Mouse (Mus musculus): ENCODE results near the gene Mrps26. TPM values are rescaled to one million over a fixed set of nuclear protein-coding genes. Genes with fewer than 3 reads are reported as not detected.
A peak's percentile ranks its signal among the peaks of the same experiment; 100 is the strongest.

Gene Mrps26
- polyA plus RNA-seq, 1 experiment from 2014 or later, result 71.8 TPM

GRCm38 (mm10) chr2:130595596-130595995 lies 32.1 kb downstream of the Mrps26 start:
- no peak for ATAC-seq (ENCODE audit: low read depth)
- 94% methylated on average over 1 of the region's 1 CpGs for WGBS

GRCm38 (mm10) chr2:130597601-130598010 lies 34.1 kb downstream of the Mrps26 start:
- Histone ChIP-seq H3K9me3 (ENCODE audit: control insufficient read depth, low read length) (no peaks in the 10 kb centered on the region), H3K9ac (ENCODE audit: low read length) (no peak overlapping the region), H3K27ac (ENCODE audit: low read length) (no peak overlapping the region), H3K4me1 (replicated peaks; ENCODE audit: control insufficient read depth, insufficient read depth, low read length) (no peaks in the 10 kb centered on the region), H3K36me3 (ENCODE audit: control insufficient read depth, insufficient read depth, low read length) (peaks cover 29% of the 10 kb centered on the region), H3K4me3 (ENCODE audit: low read length) (no peak overlapping the region), H3K27me3 (ENCODE audit: control insufficient read depth, insufficient read depth, low read depth, low read length) (no peaks in the 10 kb centered on the region), H3K4me2 (ENCODE audit: low read depth, low read length) (no peak overlapping the region)
- WGBS, result 14% methylated on average over 1 of the region's 1 CpGs
- 0 out of 2 replicates have a peak, but pooled peaks have one; percentile 13 for ATAC-seq (ENCODE audit: low read depth)

More at GRCm38 (mm10) chr2:130595596-130595995, 32.1 kb downstream of the Mrps26 start:
- no peaks in the 10 kb centered on the region for H3K27me3 ChIP-seq (ENCODE audit: control insufficient read depth, insufficient read depth, low read depth, low read length)
- H3K36me3 ChIP-seq (ENCODE audit: control insufficient read depth, insufficient read depth, low read length), result peaks cover 29% of the 10 kb centered on the region
- no peak overlapping the region for H3K4me3 ChIP-seq (ENCODE audit: low read length)
- H3K4me2 ChIP-seq (ENCODE audit: low read depth, low read length), result no peak overlapping the region
- H3K9ac ChIP-seq (ENCODE audit: low read length), result no peak overlapping the region
- no peak overlapping the region for H3K27ac ChIP-seq (ENCODE audit: low read length)
- H3K9me3 ChIP-seq (ENCODE audit: control insufficient read depth, low read length), result no peaks in the 10 kb centered on the region
- no peaks in the 10 kb centered on the region for H3K4me1 ChIP-seq (replicated peaks; ENCODE audit: control insufficient read depth, insufficient read depth, low read length)

- Histone ChIP-seq H3K36me3 (ENCODE audit: control insufficient read depth, insufficient read depth, low read length) (peaks cover 29% of the 10 kb centered on the region), H3K27ac (ENCODE audit: low read length) (no peak overlapping the region), H3K9ac (ENCODE audit: low read length) (no peak overlapping the region), H3K4me2 (ENCODE audit: low read depth, low read length) (no peak overlapping the region), H3K9me3 (ENCODE audit: control insufficient read depth, low read length) (no peaks in the 10 kb centered on the region), H3K4me3 (ENCODE audit: low read length) (no peak overlapping the region), H3K27me3 (ENCODE audit: control insufficient read depth, insufficient read depth, low read depth, low read length) (no peaks in the 10 kb centered on the region), H3K4me1 (replicated peaks; ENCODE audit: control insufficient read depth, insufficient read depth, low read length) (no peaks in the 10 kb centered on the region)
- no peak for ATAC-seq (ENCODE audit: low read depth)
- 82% methylated on average over 3 of the region's 3 CpGs for WGBS
Measured at GRCm38 (mm10) chr2:130598399-130598798, 34.9 kb downstream of the Mrps26 start.

- Histone ChIP-seq H3K4me2 (ENCODE audit: low read depth, low read length) (no peak overlapping the region), H3K9ac (ENCODE audit: low read length) (no peak overlapping the region), H3K27ac (ENCODE audit: low read length) (peak overlapping the region; percentile 5; the same call in 1 of the 2 replicates), H3K36me3 (ENCODE audit: control insufficient read depth, insufficient read depth, low read length) (peaks cover 19% of the 10 kb centered on the region), H3K4me1 (replicated peaks; ENCODE audit: control insufficient read depth, insufficient read depth, low read length) (no peaks in the 10 kb centered on the region), H3K27me3 (ENCODE audit: control insufficient read depth, insufficient read depth, low read depth, low read length) (no peaks in the 10 kb centered on the region), H3K4me3 (ENCODE audit: low read length) (no peak overlapping the region), H3K9me3 (ENCODE audit: control insufficient read depth, low read length) (no peaks in the 10 kb centered on the region)
- WGBS, result 60% methylated on average over 4 of the region's 4 CpGs
- peak; percentile 91 for ATAC-seq (ENCODE audit: low read depth)
Measured at GRCm38 (mm10) chr2:130602195-130602594, 38.7 kb downstream of the Mrps26 start.

GRCm38 (mm10) chr2:130613091-130613490 lies 49.5 kb downstream of the Mrps26 start:
- ATAC-seq (ENCODE audit: low read depth), result no peak
- H3K36me3 ChIP-seq (ENCODE audit: control insufficient read depth, insufficient read depth, low read length), result peaks cover 22% of the 10 kb centered on the region
- H3K4me3 ChIP-seq (ENCODE audit: low read length), result no peak overlapping the region
- H3K9ac ChIP-seq (ENCODE audit: low read length), result no peak overlapping the region
- 66% methylated on average over 3 of the region's 3 CpGs for WGBS
- no peaks in the 10 kb centered on the region for H3K4me1 ChIP-seq (replicated peaks; ENCODE audit: control insufficient read depth, insufficient read depth, low read length)
- no peak overlapping the region for H3K27ac ChIP-seq (ENCODE audit: low read length)
- H3K4me2 ChIP-seq (ENCODE audit: low read depth, low read length), result no peak overlapping the region
- no peaks in the 10 kb centered on the region for H3K27me3 ChIP-seq (ENCODE audit: control insufficient read depth, insufficient read depth, low read depth, low read length)
- H3K9me3 ChIP-seq (ENCODE audit: control insufficient read depth, low read length), result no peaks in the 10 kb centered on the region

Small RNA genes within 50 kb of the gene (microRNA-seq; reads per million reads assigned to microRNA genes)
- gene Gm23876, result not detected

Other genes starting within 250 kb of the Mrps26 start
- gene Cpxm1, start 166.2 kb upstream of the Mrps26 start, polyA plus RNA-seq (2015; fragmentation: Nextera tagmentation; extraction: Ambion mirVana), result 62.2 and 65.8 TPM in 2 replicates
- gene Gm28372, start 158.5 kb upstream of the Mrps26 start, polyA plus RNA-seq (2015; fragmentation: Nextera tagmentation; extraction: Ambion mirVana), result not detected in 2 replicates
- 0.31 TPM in 1 of 2 replicates, not detected in the other for gene 1700020A23Rik, start 158.5 kb upstream of the Mrps26 start, polyA plus RNA-seq (2015; fragmentation: Nextera tagmentation; extraction: Ambion mirVana)
- gene Tmem239, start 157.3 kb upstream of the Mrps26 start, polyA plus RNA-seq (2015; fragmentation: Nextera tagmentation; extraction: Ambion mirVana), result not detected in 2 replicates
- 84.3 and 84.5 TPM in 2 replicates for gene Vps16, start 139.4 kb upstream of the Mrps26 start, polyA plus RNA-seq (2015; fragmentation: Nextera tagmentation; extraction: Ambion mirVana)
- gene Pced1a, start 139.0 kb upstream of the Mrps26 start, polyA plus RNA-seq (2015; fragmentation: Nextera tagmentation; extraction: Ambion mirVana), result 14.4 TPM in 2 replicates
- 68.0 and 68.3 TPM in 2 replicates for gene Ptpra, start 113.5 kb upstream of the Mrps26 start, polyA plus RNA-seq (2015; fragmentation: Nextera tagmentation; extraction: Ambion mirVana)
- not detected in 2 replicates for gene Oxt, start 12.4 kb downstream of the Mrps26 start, polyA plus RNA-seq (2015; fragmentation: Nextera tagmentation; extraction: Ambion mirVana)
- not detected in 2 replicates for gene Avp, start 18.8 kb downstream of the Mrps26 start, polyA plus RNA-seq (2015; fragmentation: Nextera tagmentation; extraction: Ambion mirVana)
- 15.4 and 16.6 TPM in 2 replicates for gene Fastkd5, start 66.3 kb downstream of the Mrps26 start, polyA plus RNA-seq (2015; fragmentation: Nextera tagmentation; extraction: Ambion mirVana)
- 9.0 and 10.8 TPM in 2 replicates for gene Ubox5, start 66.3 kb downstream of the Mrps26 start, polyA plus RNA-seq (2015; fragmentation: Nextera tagmentation; extraction: Ambion mirVana)
- 2.6 and 3.1 TPM in 2 replicates for gene Lzts3, start 79.1 kb downstream of the Mrps26 start, polyA plus RNA-seq (2015; fragmentation: Nextera tagmentation; extraction: Ambion mirVana)
- 64.9 and 65.7 TPM in 2 replicates for gene Ddrgk1, start 100.9 kb downstream of the Mrps26 start, polyA plus RNA-seq (2015; fragmentation: Nextera tagmentation; extraction: Ambion mirVana)
- 91.6 and 95.9 TPM in 2 replicates for gene Itpa, start 103.9 kb downstream of the Mrps26 start, polyA plus RNA-seq (2015; fragmentation: Nextera tagmentation; extraction: Ambion mirVana)
- 0.53 and 0.88 TPM in 2 replicates for gene Slc4a11, start 133.8 kb downstream of the Mrps26 start, polyA plus RNA-seq (2015; fragmentation: Nextera tagmentation; extraction: Ambion mirVana)

Data from lung, embryonic 16.5 days (tissue).